10 mouse cellular contexts compared by ENCODE assay signal in genomic region chr6:52434771-52435170, GRCm38 (mm10).
"Had no signal": no experiment of that assay in that cellular context is flagged by ENCODE, and none has a peak within 500 bp of the region (broad histone marks: within the 10 kb centered on the region; RNA-seq: fewer than 3 reads in every experiment).

No protein-coding gene starts in this region.

- DNase-seq: left cerebral cortex, postnatal 4 days; thymus, adult 18-20 months; thymus, postnatal 14 days had no signal

- H3K27me3 ChIP-seq: kidney, embryonic 15.5 days; liver, embryonic 15.5 days; midbrain, embryonic 15.5 days; neural tube, embryonic 12.5 days had no signal

- H3K27ac ChIP-seq: kidney, embryonic 15.5 days; liver, embryonic 15.5 days; midbrain, embryonic 10.5 days; midbrain, embryonic 15.5 days; neural tube, embryonic 12.5 days had no signal

- H3K9ac ChIP-seq: kidney, embryonic 15.5 days; liver, embryonic 15.5 days; midbrain, embryonic 15.5 days; neural tube, embryonic 12.5 days had no signal

- ATAC-seq: intestine, embryonic 16.5 days; midbrain, embryonic 15.5 days had no signal

- H3K9me3 ChIP-seq: kidney, embryonic 15.5 days; liver, embryonic 15.5 days; midbrain, embryonic 10.5 days; midbrain, embryonic 15.5 days; neural tube, embryonic 12.5 days had no signal

- H3K36me3 ChIP-seq: kidney, embryonic 15.5 days; liver, embryonic 15.5 days; midbrain, embryonic 10.5 days; midbrain, embryonic 15.5 days; neural tube, embryonic 12.5 days had no signal

- H3K4me2 ChIP-seq: kidney, embryonic 15.5 days; liver, embryonic 11.5 days; liver, embryonic 15.5 days; midbrain, embryonic 15.5 days; neural tube, embryonic 12.5 days had no signal

- H3K4me3 ChIP-seq: kidney, embryonic 15.5 days; liver, embryonic 15.5 days; midbrain, embryonic 10.5 days; midbrain, embryonic 15.5 days; neural tube, embryonic 12.5 days had no signal

- H3K4me1 ChIP-seq: kidney, embryonic 15.5 days; liver, embryonic 15.5 days; midbrain, embryonic 10.5 days; midbrain, embryonic 15.5 days; neural tube, embryonic 12.5 days had no signal
